Mouse (Mus musculus): ENCODE results near the gene Tmtc4. TPM values are rescaled to one million over a fixed set of nuclear protein-coding genes. Genes with fewer than 3 reads are reported as not detected.

The Tmtc4 gene
- polyA plus RNA-seq, 1 experiment from 2014 or later, result 23.6 TPM

- Histone ChIP-seq H3K4me2 (replicated peaks) (no peak overlapping the region), H3K9ac (no peak overlapping the region), H3K36me3 (no peaks in the 10 kb centered on the region), H3K27me3 (replicated peaks) (no peaks in the 10 kb centered on the region), H3K9me3 (no peaks in the 10 kb centered on the region), H3K4me3 (replicated peaks) (no peak overlapping the region), H3K27ac (no peak overlapping the region), H3K4me1 (replicated peaks) (no peaks in the 10 kb centered on the region)
- peak; percentile 56 for ATAC-seq
- 61% methylated on average over 6 of the region's 6 CpGs for WGBS
Measured at GRCm38 (mm10) chr14:122992937-122993336, 9.1 kb upstream of the Tmtc4 start.

- no peaks in the 10 kb centered on the region for H3K9me3 ChIP-seq
- no peak overlapping the region for H3K27ac ChIP-seq
- H3K4me1 ChIP-seq (replicated peaks), result no peaks in the 10 kb centered on the region
- no peak overlapping the region for H3K9ac ChIP-seq
- no peaks in the 10 kb centered on the region for H3K27me3 ChIP-seq (replicated peaks)
- no peak for ATAC-seq
- no peaks in the 10 kb centered on the region for H3K36me3 ChIP-seq
- no peak overlapping the region for H3K4me3 ChIP-seq (replicated peaks)
- H3K4me2 ChIP-seq (replicated peaks), result no peak overlapping the region
- WGBS, result 30% methylated on average over 4 of the region's 4 CpGs
Measured at GRCm38 (mm10) chr14:122990521-122991052, 6.8 kb upstream of the Tmtc4 start.

- no peak overlapping the region for H3K9ac ChIP-seq
- no peaks in the 10 kb centered on the region for H3K9me3 ChIP-seq
- no peaks in the 10 kb centered on the region for H3K27me3 ChIP-seq (replicated peaks)
- H3K4me1 ChIP-seq (replicated peaks), result 0 out of 2 replicates have a peak, but pooled peaks cover 8% of the 10 kb centered on the region
- no peak for ATAC-seq
- WGBS, result 34% methylated on average over 2 of the region's 2 CpGs
- no peak overlapping the region for H3K4me2 ChIP-seq (replicated peaks)
- no peaks in the 10 kb centered on the region for H3K36me3 ChIP-seq
- no peak overlapping the region for H3K27ac ChIP-seq
- no peak overlapping the region for H3K4me3 ChIP-seq (replicated peaks)
Measured at GRCm38 (mm10) chr14:122986404-122986803, 2.6 kb upstream of the Tmtc4 start.

GRCm38 (mm10) chr14:122982571-122983225, 1.1 kb downstream of the Tmtc4 start:
- no peaks in the 10 kb centered on the region for H3K27me3 ChIP-seq (replicated peaks)
- peak overlapping the region; percentile 81 for H3K9ac ChIP-seq
- peak overlapping the region; percentile 88 for H3K4me2 ChIP-seq (replicated peaks)
- no peaks in the 10 kb centered on the region for H3K36me3 ChIP-seq
- peak overlapping the region; percentile 88 for H3K27ac ChIP-seq
- peak overlapping the region; percentile 72 for H3K4me3 ChIP-seq (replicated peaks)
- WGBS, result under 1% methylated on average over 61 of the region's 63 CpGs
- ATAC-seq, result peak; percentile 93
- H3K4me1 ChIP-seq (replicated peaks), result 0 out of 2 replicates have a peak, but pooled peaks cover 8% of the 10 kb centered on the region
- no peaks in the 10 kb centered on the region for H3K9me3 ChIP-seq

- H3K9me3 ChIP-seq, result no peaks in the 10 kb centered on the region
- H3K4me1 ChIP-seq (replicated peaks), result 0 out of 2 replicates have a peak, but pooled peaks cover 8% of the 10 kb centered on the region
- H3K27me3 ChIP-seq (replicated peaks), result no peaks in the 10 kb centered on the region
- peak overlapping the region; percentile 72 for H3K4me3 ChIP-seq (replicated peaks)
- peak overlapping the region; percentile 88 for H3K4me2 ChIP-seq (replicated peaks)
- no peaks in the 10 kb centered on the region for H3K36me3 ChIP-seq
- H3K9ac ChIP-seq, result peak overlapping the region; percentile 81; the same call in 1 of the 2 replicates
- H3K27ac ChIP-seq, result peak overlapping the region; percentile 88; the same call in 1 of the 2 replicates
- ATAC-seq, result no peak
- 46% methylated on average over 8 of the region's 8 CpGs for WGBS
Measured at GRCm38 (mm10) chr14:122981831-122982485, 1.9 kb downstream of the Tmtc4 start.

- Histone ChIP-seq H3K9me3 (no peaks in the 10 kb centered on the region), H3K4me3 (replicated peaks) (no peak overlapping the region), H3K4me1 (replicated peaks) (0 out of 2 replicates have a peak, but pooled peaks cover 6% of the 10 kb centered on the region), H3K9ac (no peak overlapping the region), H3K27me3 (replicated peaks) (no peaks in the 10 kb centered on the region), H3K4me2 (replicated peaks) (no peak overlapping the region), H3K36me3 (no peaks in the 10 kb centered on the region), H3K27ac (no peak overlapping the region)
- no peak for ATAC-seq
- WGBS, result 85% methylated on average over 3 of the region's 3 CpGs
Measured at GRCm38 (mm10) chr14:122978871-122979270, 5.0 kb downstream of the Tmtc4 start.

- WGBS, result 96% methylated on average over 1 of the region's 1 CpGs
- no peak for ATAC-seq
- 0 out of 2 replicates have a peak, but pooled peaks cover 5% of the 10 kb centered on the region for H3K4me1 ChIP-seq (replicated peaks)
- no peak overlapping the region for H3K9ac ChIP-seq
- no peak overlapping the region for H3K4me2 ChIP-seq (replicated peaks)
- no peak overlapping the region for H3K27ac ChIP-seq
- no peaks in the 10 kb centered on the region for H3K27me3 ChIP-seq (replicated peaks)
- no peaks in the 10 kb centered on the region for H3K9me3 ChIP-seq
- no peak overlapping the region for H3K4me3 ChIP-seq (replicated peaks)
- no peaks in the 10 kb centered on the region for H3K36me3 ChIP-seq
Measured at GRCm38 (mm10) chr14:122977797-122978140, 6.1 kb downstream of the Tmtc4 start.

GRCm38 (mm10) chr14:122977056-122977796, 6.6 kb downstream of the Tmtc4 start:
- Histone ChIP-seq H3K27ac (no peak overlapping the region), H3K4me1 (replicated peaks) (0 out of 2 replicates have a peak, but pooled peaks cover 5% of the 10 kb centered on the region), H3K4me3 (replicated peaks) (no peak overlapping the region), H3K9ac (no peak overlapping the region), H3K4me2 (replicated peaks) (no peak overlapping the region), H3K9me3 (no peaks in the 10 kb centered on the region), H3K36me3 (no peaks in the 10 kb centered on the region), H3K27me3 (replicated peaks) (no peaks in the 10 kb centered on the region)
- 77% methylated on average over 9 of the region's 9 CpGs for WGBS
- no peak for ATAC-seq

GRCm38 (mm10) chr14:122974854-122975570, 8.8 kb downstream of the Tmtc4 start:
- H3K27me3 ChIP-seq (replicated peaks), result no peaks in the 10 kb centered on the region
- no peaks in the 10 kb centered on the region for H3K4me1 ChIP-seq (replicated peaks)
- WGBS, result 64% methylated on average over 3 of the region's 3 CpGs
- no peak overlapping the region for H3K4me3 ChIP-seq (replicated peaks)
- no peak overlapping the region for H3K4me2 ChIP-seq (replicated peaks)
- no peak for ATAC-seq
- no peak overlapping the region for H3K9ac ChIP-seq
- no peaks in the 10 kb centered on the region for H3K9me3 ChIP-seq
- H3K36me3 ChIP-seq, result 0 out of 2 replicates have a peak, but pooled peaks cover 6% of the 10 kb centered on the region
- no peak overlapping the region for H3K27ac ChIP-seq

GRCm38 (mm10) chr14:122973091-122973490, 10.7 kb downstream of the Tmtc4 start:
- Histone ChIP-seq H3K36me3 (0 out of 2 replicates have a peak, but pooled peaks cover 6% of the 10 kb centered on the region), H3K9me3 (no peaks in the 10 kb centered on the region), H3K27me3 (replicated peaks) (no peaks in the 10 kb centered on the region), H3K27ac (no peak overlapping the region), H3K9ac (no peak overlapping the region), H3K4me3 (replicated peaks) (no peak overlapping the region), H3K4me1 (replicated peaks) (no peaks in the 10 kb centered on the region), H3K4me2 (replicated peaks) (no peak overlapping the region)
- no peak for ATAC-seq
- 85% methylated on average over 2 of the region's 2 CpGs for WGBS

- H3K27ac ChIP-seq, result no peak overlapping the region
- 74% methylated on average over 2 of the region's 2 CpGs for WGBS
- peaks cover 6% of the 10 kb centered on the region; the same call in 1 of the 2 replicates for H3K36me3 ChIP-seq
- ATAC-seq, result no peak
- H3K4me2 ChIP-seq (replicated peaks), result no peak overlapping the region
- H3K9me3 ChIP-seq, result no peaks in the 10 kb centered on the region
- H3K9ac ChIP-seq, result no peak overlapping the region
- H3K4me3 ChIP-seq (replicated peaks), result no peak overlapping the region
- no peaks in the 10 kb centered on the region for H3K27me3 ChIP-seq (replicated peaks)
- no peaks in the 10 kb centered on the region for H3K4me1 ChIP-seq (replicated peaks)
Measured at GRCm38 (mm10) chr14:122968049-122968448, 15.8 kb downstream of the Tmtc4 start.

Measured in intestine, embryonic 15.5 days (tissue).